9 mouse cellular contexts compared by ENCODE assay signal in the genomic region with DNA sequence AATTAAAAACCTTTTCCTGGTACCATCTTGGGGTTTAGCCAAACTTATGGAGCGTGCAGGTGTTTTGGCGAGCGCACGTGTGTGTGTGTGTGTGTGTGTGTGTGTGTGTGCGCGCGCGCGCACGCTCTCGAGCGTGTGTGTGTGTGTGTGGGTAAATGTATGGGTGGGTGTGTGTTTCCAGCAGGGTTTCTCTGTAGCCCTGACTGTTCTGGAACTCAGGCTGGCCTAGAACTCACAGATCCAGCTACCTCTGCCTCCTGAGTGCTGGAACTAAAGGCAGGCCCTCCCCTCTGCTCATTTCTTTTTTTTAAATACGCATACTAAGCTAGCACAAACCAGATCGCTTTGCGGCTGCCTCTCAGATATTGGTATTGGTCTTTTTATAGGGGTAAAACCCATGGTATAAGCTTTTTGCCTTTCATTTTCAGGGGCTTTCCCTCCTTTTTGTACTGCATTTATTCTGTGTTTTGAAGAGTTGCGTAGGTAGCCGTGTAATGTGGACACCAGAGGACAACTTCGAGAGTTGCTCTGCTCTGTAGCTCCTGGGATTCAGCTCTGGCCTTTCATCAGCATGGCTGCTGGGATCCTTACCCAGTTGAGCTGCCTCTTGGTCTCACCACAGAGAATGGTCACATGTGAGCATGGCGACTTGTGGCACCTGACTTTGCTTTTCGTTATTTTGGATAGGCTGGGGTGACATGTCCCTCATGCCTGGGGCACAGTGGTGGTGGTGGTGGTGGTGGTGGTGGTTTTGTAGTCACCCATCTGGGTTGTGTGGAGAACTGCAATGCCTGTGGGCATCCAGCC. TPM values are rescaled to one million over a fixed set of nuclear protein-coding genes. Genes with fewer than 3 reads are reported as not detected.
DNase-seq lines count a peak whose midpoint lies in the region; ATAC-seq and TF ChIP-seq lines count a peak whose summit lies in the region.
"Had no signal": no experiment of that assay in that cellular context is flagged by ENCODE, and none has a peak within 500 bp of the region (broad histone marks: within the 10 kb centered on the region; RNA-seq: fewer than 3 reads in every experiment).

No protein-coding gene starts in this region.

- DNase-seq in heart, adult 18-20 months: peak; percentile 20 to 62
- DNase-seq in heart, adult 8-10 months (ENCODE audit: low spot score): no peak
- DNase-seq in lung, postnatal 10 days: no peak
- DNase-seq in hindbrain, postnatal 0 days (ENCODE audit: low spot score): no peak
- no peak for DNase-seq in right cerebral cortex, postnatal 25 days
- no peak for DNase-seq in cerebellum, adult 9-11 months
- DNase-seq: midbrain, embryonic 14.5 days had no signal

- WGBS in lung, embryonic 16.5 days: 87% methylated on average over 20 of the region's 20 CpGs
- 92% methylated on average over 20 of the region's 20 CpGs for WGBS in hindbrain, postnatal 0 days
- WGBS in olfactory bulb, adult 2 months: 87% methylated on average over 20 of the region's 20 CpGs

- H3K27ac ChIP-seq in lung, embryonic 16.5 days (ENCODE audit: low read length): no peak overlapping the region
- H3K27ac ChIP-seq in hindbrain, postnatal 0 days: no peak overlapping the region
- H3K27ac ChIP-seq in olfactory bulb, adult 2 months (ENCODE audit: insufficient read depth, low read depth, low read length): no peak overlapping the region; the same call in 1 of the 2 replicates

- H3K9ac ChIP-seq in lung, embryonic 16.5 days (ENCODE audit: low read length): no peak overlapping the region
- H3K9ac ChIP-seq in hindbrain, postnatal 0 days (replicated peaks; ENCODE audit: low read length): no peak overlapping the region

- peaks cover 25% of the 10 kb centered on the region for H3K27me3 ChIP-seq in lung, embryonic 16.5 days (ENCODE audit: control insufficient read depth, insufficient read depth, low read depth, low read length)
- peaks cover 20% of the 10 kb centered on the region for H3K27me3 ChIP-seq in hindbrain, postnatal 0 days (ENCODE audit: insufficient read depth, low read length)

- H3K4me1 ChIP-seq in lung, embryonic 16.5 days (replicated peaks; ENCODE audit: control insufficient read depth, insufficient read depth, low read length): no peaks in the 10 kb centered on the region; the same call in 1 of the 2 replicates
- no peaks in the 10 kb centered on the region for H3K4me1 ChIP-seq in hindbrain, postnatal 0 days (ENCODE audit: insufficient read depth, low read length)
- H3K4me1 ChIP-seq in olfactory bulb, adult 2 months (ENCODE audit: control insufficient read depth, insufficient read depth, low read length): peaks cover 30% of the 10 kb centered on the region

- ATAC-seq in lung, embryonic 16.5 days (ENCODE audit: low read depth): no peak
- ATAC-seq in hindbrain, postnatal 0 days: no peak

- H3K4me2 ChIP-seq in lung, embryonic 16.5 days (ENCODE audit: low read depth, low read length): peak overlapping the region; percentile 74
- H3K4me2 ChIP-seq in hindbrain, postnatal 0 days (ENCODE audit: low read depth, low read length): peak overlapping the region; percentile 81; the same call in 1 of the 2 replicates

- no peak for TF ChIP-seq CTCF in hindbrain, postnatal 0 days (IDR thresholded peaks at IDR 0.05; ENCODE audit: low read depth)
- no peak for TF ChIP-seq CTCF in olfactory bulb, adult 2 months (IDR thresholded peaks at IDR 0.05; ENCODE audit: insufficient read depth, low read depth, low read length)

- H3K4me3 ChIP-seq in lung, embryonic 16.5 days (ENCODE audit: low read length): peak overlapping the region; percentile 70
- no peak overlapping the region for H3K4me3 ChIP-seq in hindbrain, postnatal 0 days (ENCODE audit: low read length)
- H3K4me3 ChIP-seq in olfactory bulb, adult 2 months (ENCODE audit: insufficient read depth, low read depth, low read length): 0 out of 2 replicates have a peak overlapping the region, but pooled peaks have one; percentile 8

- TF ChIP-seq POLR2A in olfactory bulb, adult 2 months (IDR thresholded peaks at IDR 0.05; ENCODE audit: insufficient read depth, low read depth, low read length): no peak

- H3K36me3 ChIP-seq in lung, embryonic 16.5 days (ENCODE audit: control insufficient read depth, insufficient read depth, low read length): no peaks in the 10 kb centered on the region
- no peaks in the 10 kb centered on the region for H3K36me3 ChIP-seq in hindbrain, postnatal 0 days (ENCODE audit: insufficient read depth, low read length)

- no peaks in the 10 kb centered on the region for H3K9me3 ChIP-seq in lung, embryonic 16.5 days (ENCODE audit: control insufficient read depth, low read length)
- H3K9me3 ChIP-seq in hindbrain, postnatal 0 days (ENCODE audit: low read length): no peaks in the 10 kb centered on the region

RNA-seq across cellular contexts. Expression of a gene that starts 3.0 kb away (rescaled TPM):
- 10 to 100 TPM; 74.3 to 76.9 TPM for total RNA-seq in heart, adult 18-20 months (2021)
- total RNA-seq in heart, adult 8-10 months (2022): 10 to 100 TPM; 40.3 to 74.6 (median 52.7) TPM
- 11.7 and 12.9 TPM in 2 replicates for polyA plus RNA-seq in lung, embryonic 16.5 days (2015; fragmentation: Nextera tagmentation; extraction: Ambion mirVana)
- total RNA-seq in hindbrain, postnatal 0 days (2014; rRNA removed): 4.3 and 8.2 TPM in 2 replicates
- 8.8 and 9.9 TPM in 2 replicates for polyA plus RNA-seq in hindbrain, postnatal 0 days (2015; fragmentation: Nextera tagmentation; extraction: Ambion mirVana)
- not detected in 2 replicates for polyA plus RNA-seq in olfactory bulb, adult 2 months (2012; ENCODE audit: insufficient read depth, insufficient read length, low replicate concordance, missing spikeins)

RNA-seq across cellular contexts. Expression of a gene that starts 16.8 kb away (rescaled TPM):
- 1 to 10 TPM; 5.9 to 9.5 TPM for total RNA-seq in heart, adult 18-20 months (2021)
- 1 to 10 TPM; 5.4 to 8.3 (median 7.5) TPM for total RNA-seq in heart, adult 8-10 months (2022)
- polyA plus RNA-seq in lung, embryonic 16.5 days (2015; fragmentation: Nextera tagmentation; extraction: Ambion mirVana): 33.3 and 34.5 TPM in 2 replicates
- total RNA-seq in hindbrain, postnatal 0 days (2014; rRNA removed): 0.36 and 1.5 TPM in 2 replicates
- polyA plus RNA-seq in hindbrain, postnatal 0 days (2015; fragmentation: Nextera tagmentation; extraction: Ambion mirVana): 11.7 and 12.3 TPM in 2 replicates
- polyA plus RNA-seq in olfactory bulb, adult 2 months (2012; ENCODE audit: insufficient read depth, insufficient read length, low replicate concordance, missing spikeins): 407 TPM in 1 of 2 replicates, not detected in the other

Comparison
In these comparisons a context has a peak if more than half of its experiments do, and no peak if none do; other contexts are left out.
1. DNase-seq: peak in heart, adult 18-20 months (2 of 2); none in heart, adult 8-10 months (single experiment), lung, postnatal 10 days (single experiment), hindbrain, postnatal 0 days (single experiment), right cerebral cortex, postnatal 25 days (single experiment) and cerebellum, adult 9-11 months (single experiment).